Mouse (Mus musculus): ENCODE results near the gene St3gal3.

- TF ChIP-seq CTCF (IDR thresholded peaks at IDR 0.05; ENCODE audit: extremely low read depth, insufficient read depth, insufficient read length, insufficient replicate concordance) (no peak), POLR2A (IDR thresholded peaks at IDR 0.05; ENCODE audit: low read depth, low read length) (no peak)
These were observed 80.8 kb downstream of the St3gal3 start for GRCm38 (mm10) chr4:118053904-118054303.
